Mouse (Mus musculus) hindbrain, embryonic 15.5 days (tissue): Measurements from ENCODE around the gene B430306N03Rik. TPM values are rescaled to one million over a fixed set of nuclear protein-coding genes. Genes with fewer than 3 reads are reported as not detected.
"Not testable (repeated sequence)": the region's sequence is repeated elsewhere in the genome, so short reads cannot be mapped to it uniquely, and the experiment has no call there.

Experiments
- ATAC-seq: fragments of 200-750 bp; cut with Nextera tagmentation; 2 replicates; pipeline ENCODE4 v1.8.0; 2017; ENCODE audit warnings: low read depth, moderate number of reproducible peaks, moderate TSS enrichment; ENCODE audit not compliant: low FRiP score
- H3K27ac ChIP-seq: fragments of 300-500 bp; sonication (generic); replicated peaks from 2 replicates; pipeline ENCODE4 v1.5.1; 2015; ENCODE audit warnings: mild to moderate bottlenecking, inconsistent platforms
- H3K27me3 ChIP-seq: fragments of 300-500 bp; sonication (generic); 2 replicates; pipeline ENCODE4 v1.6.1; 2015; ENCODE audit warnings: control low read depth, inconsistent platforms
- H3K36me3 ChIP-seq: fragments of 300-500 bp; sonication (generic); 2 replicates; pipeline ENCODE4 v1.6.1; 2015; ENCODE audit warnings: control low read depth, inconsistent platforms
- H3K4me1 ChIP-seq: fragments of 300-500 bp; sonication (generic); replicated peaks from 2 replicates; pipeline ENCODE4 v1.6.1; 2015; ENCODE audit warnings: control low read depth, inconsistent platforms
- H3K4me2 ChIP-seq: fragments of 300-500 bp; sonication (generic); 2 replicates; pipeline ENCODE4 v1.6.1; 2015; ENCODE audit warnings: moderate library complexity, mild to moderate bottlenecking, inconsistent platforms
- H3K4me3 ChIP-seq: fragments of 300-500 bp; sonication (generic); 2 replicates; pipeline ENCODE4 v1.5.1; 2015; ENCODE audit warnings: mild to moderate bottlenecking, inconsistent platforms
- H3K9ac ChIP-seq: fragments of 300-500 bp; sonication (generic); 2 replicates; pipeline ENCODE4 v1.6.1; 2015; ENCODE audit warnings: inconsistent platforms
- H3K9me3 ChIP-seq: fragments of 300-500 bp; sonication (generic); 2 replicates; pipeline ENCODE4 v1.6.1; 2016; ENCODE audit warnings: control low read depth, inconsistent platforms
- WGBS: fragments of 180-500 bp; shearing (Covaris S2); methylation state at CpG from one replicate; pipeline ENCODE4 v1.1.7; 2015; 5-methylcytosine and 5-hydroxymethylcytosine counted together
- polyA plus RNA-seq: library from polyadenylated mRNA; unstranded; fragments of >200 nt; fragmentation: Nextera tagmentation; extraction: Ambion mirVana; gene quantifications from 2 replicates; pipeline ENCODE4 v1.2.1, GENCODE M21; 2015

Gene B430306N03Rik
- polyA plus RNA-seq, 1 experiment from 2014 or later: 0.05 TPM

- Histone ChIP-seq H3K4me1 (no peaks in the 10 kb centered on the region), H3K4me2 (no peak within 1 kb of the TSS), H3K36me3 (no peaks in the 10 kb centered on the region), H3K4me3 (no peak within 1 kb of the TSS), H3K9me3 (no peaks in the 10 kb centered on the region), H3K27ac (no peak within 1 kb of the TSS), H3K9ac (no peak within 1 kb of the TSS), H3K27me3 (no peaks in the 10 kb centered on the region)
- 83% methylated on average over 5 of the region's 5 CpGs for WGBS
- no peak for ATAC-seq
These were observed 30.3 kb downstream of the B430306N03Rik start, which contains the start of gene Trem2 for GRCm38 (mm10) chr17:48346231-48346630. Gene Trem2 (plus strand): TSS chr17:48346401.

- Histone ChIP-seq H3K9me3 (no peaks in the 10 kb centered on the region), H3K27ac (no peak overlapping the region), H3K4me1 (no peaks in the 10 kb centered on the region), H3K36me3 (no peaks in the 10 kb centered on the region), H3K9ac (no peak overlapping the region), H3K27me3 (no peaks in the 10 kb centered on the region), H3K4me3 (no peak overlapping the region), H3K4me2 (no peak overlapping the region)
- 79% methylated on average over 4 of the region's 4 CpGs for WGBS
- no peak for ATAC-seq
These were observed 30.9 kb downstream of the B430306N03Rik start for GRCm38 (mm10) chr17:48346834-48347233.

GRCm38 (mm10) chr17:48347287-48347686 is 31.3 kb downstream of the B430306N03Rik start:
- no peak for ATAC-seq
- H3K4me1 ChIP-seq: no peaks in the 10 kb centered on the region
- whole genome bisulfite sequencing: 80% methylated on average over 2 of the region's 2 CpGs
- no peaks in the 10 kb centered on the region for H3K36me3 ChIP-seq
- H3K4me2 ChIP-seq: no peak overlapping the region
- no peak overlapping the region for H3K9ac ChIP-seq
- H3K4me3 ChIP-seq: no peak overlapping the region
- no peaks in the 10 kb centered on the region for H3K27me3 ChIP-seq
- H3K27ac ChIP-seq: no peak overlapping the region
- no peaks in the 10 kb centered on the region for H3K9me3 ChIP-seq

- ATAC-seq: no peak
- Histone ChIP-seq H3K27me3 (no peaks in the 10 kb centered on the region), H3K9ac (no peak overlapping the region), H3K4me2 (no peak overlapping the region), H3K9me3 (no peaks in the 10 kb centered on the region), H3K27ac (no peak overlapping the region), H3K4me3 (no peak overlapping the region), H3K4me1 (no peaks in the 10 kb centered on the region), H3K36me3 (no peaks in the 10 kb centered on the region)
- 80% methylated on average over 5 of the region's 5 CpGs for WGBS
These were observed 34.8 kb downstream of the B430306N03Rik start for GRCm38 (mm10) chr17:48350681-48351193.

GRCm38 (mm10) chr17:48352976-48353375 is 37.0 kb downstream of the B430306N03Rik start:
- H3K4me1 ChIP-seq, H3K36me3 ChIP-seq, H3K4me2 ChIP-seq, H3K27ac ChIP-seq, ATAC-seq, H3K9ac ChIP-seq, H3K4me3 ChIP-seq, H3K27me3 ChIP-seq, H3K9me3 ChIP-seq: not testable (repeated sequence)
- 63% methylated on average over 7 of the region's 7 CpGs for WGBS

- Histone ChIP-seq H3K9ac (no peak overlapping the region), H3K4me2 (no peak overlapping the region), H3K27ac (no peak overlapping the region), H3K36me3 (no peaks in the 10 kb centered on the region), H3K9me3 (no peaks in the 10 kb centered on the region), H3K4me1 (no peaks in the 10 kb centered on the region), H3K27me3 (no peaks in the 10 kb centered on the region), H3K4me3 (no peak overlapping the region)
- no peak for ATAC-seq
- WGBS: 93% methylated on average over 3 of the region's 3 CpGs
These were observed 39.9 kb downstream of the B430306N03Rik start for GRCm38 (mm10) chr17:48355822-48356221.

GRCm38 (mm10) chr17:48357892-48358291 is 42.0 kb downstream of the B430306N03Rik start:
- no peak for ATAC-seq
- Histone ChIP-seq H3K4me3 (no peak overlapping the region), H3K36me3 (no peaks in the 10 kb centered on the region), H3K9ac (no peak overlapping the region), H3K27me3 (no peaks in the 10 kb centered on the region), H3K27ac (no peak overlapping the region), H3K9me3 (no peaks in the 10 kb centered on the region), H3K4me2 (no peak overlapping the region), H3K4me1 (peaks cover 2% of the 10 kb centered on the region; the same call in 1 of the 2 replicates)
- WGBS: 38% methylated on average over 2 of the region's 2 CpGs

- Histone ChIP-seq H3K36me3 (no peaks in the 10 kb centered on the region), H3K27me3 (no peaks in the 10 kb centered on the region), H3K9me3 (no peaks in the 10 kb centered on the region), H3K9ac (no peak within 1 kb of the TSS), H3K4me3 (no peak within 1 kb of the TSS), H3K4me2 (no peak within 1 kb of the TSS), H3K27ac (no peak within 1 kb of the TSS), H3K4me1 (peaks cover 6% of the 10 kb centered on the region; the same call in 1 of the 2 replicates)
- ATAC-seq: no peak
- 76% methylated on average over 7 of the region's 7 CpGs for WGBS
These were observed 43.7 kb downstream of the B430306N03Rik start, which contains the start of gene Treml1 for GRCm38 (mm10) chr17:48359616-48360015. Gene Treml1 (plus strand): TSS chr17:48359916.

GRCm38 (mm10) chr17:48360462-48360861 is 44.5 kb downstream of the B430306N03Rik start:
- WGBS: 94% methylated on average over 4 of the region's 4 CpGs

GRCm38 (mm10) chr17:48362346-48362745 is 46.4 kb downstream of the B430306N03Rik start:
- no peak overlapping the region for H3K4me2 ChIP-seq
- ATAC-seq: no peak
- no peak overlapping the region for H3K27ac ChIP-seq
- no peaks in the 10 kb centered on the region for H3K9me3 ChIP-seq
- WGBS: 71% methylated on average over 3 of the region's 3 CpGs
- no peaks in the 10 kb centered on the region for H3K27me3 ChIP-seq
- no peak overlapping the region for H3K4me3 ChIP-seq
- H3K9ac ChIP-seq: no peak overlapping the region
- peaks cover 6% of the 10 kb centered on the region; the same call in 1 of the 2 replicates for H3K4me1 ChIP-seq
- H3K36me3 ChIP-seq: no peaks in the 10 kb centered on the region

More at GRCm38 (mm10) chr17:48360462-48360861, 44.5 kb downstream of the B430306N03Rik start:
- Histone ChIP-seq H3K9ac (no peak overlapping the region), H3K9me3 (no peaks in the 10 kb centered on the region), H3K27me3 (no peaks in the 10 kb centered on the region), H3K27ac (no peak overlapping the region), H3K36me3 (no peaks in the 10 kb centered on the region), H3K4me1 (peaks cover 6% of the 10 kb centered on the region; the same call in 1 of the 2 replicates), H3K4me2 (no peak overlapping the region), H3K4me3 (no peak overlapping the region)
- ATAC-seq: no peak

- Histone ChIP-seq H3K4me2 (no peak overlapping the region), H3K9me3 (no peaks in the 10 kb centered on the region), H3K9ac (no peak overlapping the region), H3K36me3 (no peaks in the 10 kb centered on the region), H3K4me1 (peaks cover 6% of the 10 kb centered on the region; the same call in 1 of the 2 replicates), H3K4me3 (no peak overlapping the region), H3K27ac (no peak overlapping the region), H3K27me3 (no peaks in the 10 kb centered on the region)
- no peak for ATAC-seq
- WGBS: 81% methylated on average over 8 of the region's 8 CpGs
These were observed 47.0 kb downstream of the B430306N03Rik start for GRCm38 (mm10) chr17:48362966-48363365.

GRCm38 (mm10) chr17:48363421-48363965 is 47.6 kb downstream of the B430306N03Rik start:
- no peak for ATAC-seq
- H3K4me1 ChIP-seq: peaks cover 6% of the 10 kb centered on the region; the same call in 1 of the 2 replicates
- WGBS: 74% methylated on average over 6 of the region's 6 CpGs

More at GRCm38 (mm10) chr17:48363421-48363965, 47.6 kb downstream of the B430306N03Rik start:
- Histone ChIP-seq H3K27me3 (no peaks in the 10 kb centered on the region), H3K36me3 (no peaks in the 10 kb centered on the region), H3K9ac (no peak overlapping the region), H3K9me3 (no peaks in the 10 kb centered on the region), H3K4me3 (no peak overlapping the region), H3K4me2 (no peak overlapping the region), H3K27ac (no peak overlapping the region)
